Mouse (Mus musculus): Measurements from ENCODE around the gene Tdp2.
"Not testable (repeated sequence)": the region's sequence is repeated elsewhere in the genome, so short reads cannot be mapped to it uniquely, and the experiment has no call there.

The Tdp2 gene

GRCm38 (mm10) chr13:24824647-24825046 lies 6.8 kb upstream of the Tdp2 start:
- DNase-seq (ENCODE audit: low read depth, low spot score), result no peak

DNA sequence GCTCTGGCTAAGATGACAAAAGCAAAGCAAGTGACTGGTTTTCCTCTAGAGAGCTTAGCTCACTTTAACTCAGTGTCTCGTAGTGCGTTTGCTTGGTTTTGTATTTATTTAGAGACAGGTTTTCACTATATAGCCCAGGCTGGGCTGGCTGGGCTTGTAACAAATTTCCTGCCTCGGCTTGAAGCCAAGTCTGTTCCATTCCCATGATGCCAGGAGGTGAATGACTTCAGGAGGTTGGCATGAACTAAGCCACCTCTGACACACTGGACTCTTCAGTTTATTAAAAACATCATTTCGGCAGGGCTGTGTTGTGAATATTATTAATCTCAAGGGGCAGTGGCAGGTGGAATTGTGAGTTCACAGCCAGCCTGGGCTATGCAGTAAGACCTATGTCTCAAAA lies 5.9 kb upstream of the Tdp2 start:
- DNase-seq (ENCODE audit: low read depth, low spot score), result no peak

DNA sequence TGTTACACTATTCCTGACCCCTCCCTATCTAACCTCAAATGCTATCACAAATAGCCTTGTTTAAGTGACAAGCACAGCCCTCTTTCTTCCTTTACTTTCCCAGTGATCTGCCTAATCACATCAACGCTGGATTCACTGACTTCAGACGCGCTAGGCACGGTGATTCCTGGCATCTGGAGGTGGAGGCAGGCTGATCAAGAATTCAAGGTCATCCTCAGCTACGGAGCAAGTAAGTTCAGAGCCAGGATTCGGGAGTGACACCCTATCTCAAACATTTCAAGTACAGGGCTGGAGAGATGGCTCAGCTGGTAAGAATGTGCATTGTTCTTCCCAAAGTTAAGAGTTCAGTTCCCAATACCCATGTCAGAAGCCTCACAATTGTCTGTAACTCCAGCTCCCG lies 5.4 kb upstream of the Tdp2 start:
- no peak for DNase-seq (ENCODE audit: low read depth, low spot score)

DNA sequence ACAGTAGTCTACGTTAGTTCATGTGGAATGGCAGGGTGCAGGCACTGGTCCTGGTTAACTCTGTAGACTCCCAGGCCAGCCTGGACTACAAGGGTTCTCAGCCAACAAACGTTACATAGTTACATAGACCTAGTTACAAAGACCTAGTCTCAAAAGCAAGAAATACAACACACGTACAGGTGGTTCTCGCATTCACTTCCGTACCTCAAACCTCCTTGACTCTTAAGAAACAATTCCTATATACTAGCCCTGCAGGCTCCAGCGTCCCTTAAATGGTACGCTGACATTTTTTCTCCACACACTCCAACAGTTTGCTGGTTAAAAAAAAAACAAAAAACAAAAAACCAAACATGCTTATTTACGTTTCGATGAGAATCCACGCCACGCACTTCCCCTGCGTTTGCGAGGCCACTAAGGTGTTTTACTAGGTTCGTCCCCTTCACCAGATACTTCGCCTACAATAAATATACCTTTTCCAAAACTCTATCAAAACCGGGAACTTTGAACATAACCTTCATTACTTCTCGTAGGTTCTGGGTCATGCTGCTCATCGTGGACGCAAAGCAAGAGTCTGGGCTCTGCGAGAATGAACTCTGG lies 625 bp upstream of the Tdp2 start:
- peak; percentile 11 for DNase-seq (ENCODE audit: low read depth, low spot score)

- no peak for DNase-seq (ENCODE audit: low read depth, low spot score)
Measured at GRCm38 (mm10) chr13:24832131-24832810, 792 bp downstream of the Tdp2 start.

DNA sequence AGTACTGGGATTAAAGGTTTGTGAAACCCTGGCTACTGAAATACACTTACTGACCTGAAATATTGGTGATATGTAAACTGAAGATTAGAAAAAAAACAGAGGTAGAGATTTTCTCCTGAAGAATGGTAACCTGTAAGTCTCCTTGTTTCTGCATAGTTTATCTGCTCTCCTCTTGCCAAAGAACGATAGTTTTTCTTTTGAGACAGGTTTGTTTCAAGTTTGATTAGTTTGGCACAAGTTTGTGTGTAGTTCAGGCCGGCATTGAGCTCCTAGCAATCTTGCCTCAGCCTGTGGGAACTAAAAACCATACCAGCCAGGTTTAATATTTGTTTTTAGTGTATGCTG lies 1.3 kb downstream of the Tdp2 start:
- no peak for DNase-seq (ENCODE audit: low read depth, low spot score)

GRCm38 (mm10) chr13:24837765-24838164 lies 6.3 kb downstream of the Tdp2 start:
- not testable (repeated sequence) for DNase-seq (ENCODE audit: low read depth, low spot score)

DNA sequence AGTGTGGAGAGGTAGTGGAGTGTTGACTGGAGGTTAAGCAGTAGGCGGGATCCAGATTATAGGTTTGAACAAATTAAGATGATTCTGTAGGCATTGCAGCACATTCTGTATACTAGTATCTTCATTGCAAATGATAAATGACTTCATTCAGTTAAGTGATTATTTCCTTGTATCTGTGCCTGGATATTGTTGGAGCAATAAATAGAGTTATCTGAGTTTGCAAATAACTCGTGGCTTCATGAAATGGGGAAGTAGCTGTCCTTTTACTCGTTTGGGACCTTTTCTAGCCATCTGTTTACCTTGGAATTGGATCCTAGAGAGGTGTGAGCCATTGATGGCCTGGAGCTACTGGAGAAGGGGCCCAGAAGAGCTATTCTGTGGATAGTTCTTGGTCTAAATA lies 8.4 kb downstream of the Tdp2 start:
- DNase-seq (ENCODE audit: low read depth, low spot score), result no peak

- no peak for DNase-seq (ENCODE audit: low read depth, low spot score)
Measured at GRCm38 (mm10) chr13:24841702-24842101, 10.2 kb downstream of the Tdp2 start.

DNA sequence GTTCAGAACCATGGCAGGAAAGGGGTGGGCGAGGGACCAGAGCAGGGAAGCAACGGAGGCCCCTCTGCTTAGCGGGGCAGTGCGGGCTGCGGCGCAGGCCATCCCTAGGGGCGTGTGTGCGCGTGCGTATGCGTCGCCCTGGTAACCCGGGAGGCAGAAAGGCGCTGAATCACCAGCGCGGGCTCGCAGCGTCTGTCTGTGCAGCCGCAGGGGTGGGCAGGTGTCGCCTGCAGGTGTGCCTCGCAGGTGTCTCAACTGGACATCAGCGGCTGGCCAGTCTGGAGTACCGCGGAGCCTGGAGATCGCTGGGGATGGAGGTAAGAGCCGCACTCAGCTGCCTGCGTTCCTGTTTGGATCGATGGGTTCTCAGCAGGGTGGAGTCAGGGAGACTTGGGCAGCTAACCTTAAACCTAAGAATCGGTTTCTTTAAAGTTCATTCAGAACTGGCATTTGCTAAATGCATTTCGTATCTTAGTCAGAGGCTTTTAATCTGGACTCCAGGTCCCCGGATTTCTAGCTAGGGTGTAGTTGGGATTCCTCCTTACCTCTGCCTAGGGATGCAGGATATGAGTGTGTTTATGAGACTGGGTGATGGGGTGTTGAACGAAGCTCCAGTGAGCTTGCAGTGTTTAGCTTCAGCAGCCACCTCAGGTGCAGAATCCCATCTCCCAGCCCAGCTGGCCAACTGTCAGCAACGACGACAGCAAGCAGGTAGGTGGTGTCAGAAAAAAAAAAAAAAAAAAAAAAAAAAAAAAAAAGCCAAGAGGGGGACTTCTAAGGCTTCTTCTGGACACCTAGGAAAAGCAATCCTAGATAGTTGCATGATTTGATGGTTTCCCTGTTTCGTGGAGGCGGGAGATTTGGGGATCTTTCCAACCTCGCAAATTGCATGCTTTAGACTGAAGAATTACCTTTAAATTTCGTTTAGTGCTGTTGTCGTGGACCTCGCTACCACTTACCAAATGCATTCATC lies 13.8 kb downstream of the Tdp2 start, which contains the start of gene D130043K22Rik:
D130043K22Rik (plus strand) TSS at position 153 of the 973 bp plus-strand sequence.
- DNase-seq (ENCODE audit: low read depth, low spot score), result peak; percentile 69

DNA sequence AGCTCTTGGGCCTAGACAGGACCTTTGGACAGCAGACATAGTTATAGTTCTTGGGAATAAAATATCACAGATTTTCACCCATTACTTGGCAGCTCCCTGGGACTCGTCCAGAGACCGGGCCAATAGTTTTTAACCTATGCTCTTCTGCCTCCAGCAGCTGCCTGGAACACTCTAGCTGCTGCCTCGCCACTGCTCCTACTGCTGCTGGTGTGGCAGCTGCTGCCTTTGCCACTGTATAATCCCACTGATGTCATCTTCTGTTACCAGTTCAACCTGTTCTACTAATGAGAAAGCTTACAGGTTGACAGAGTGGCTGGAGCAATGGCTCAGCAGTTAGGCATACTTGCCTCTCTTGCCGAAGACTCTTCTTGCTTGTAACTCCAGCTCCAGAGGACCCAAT lies 17.8 kb downstream of the Tdp2 start:
- no peak for DNase-seq (ENCODE audit: low read depth, low spot score)

DNA sequence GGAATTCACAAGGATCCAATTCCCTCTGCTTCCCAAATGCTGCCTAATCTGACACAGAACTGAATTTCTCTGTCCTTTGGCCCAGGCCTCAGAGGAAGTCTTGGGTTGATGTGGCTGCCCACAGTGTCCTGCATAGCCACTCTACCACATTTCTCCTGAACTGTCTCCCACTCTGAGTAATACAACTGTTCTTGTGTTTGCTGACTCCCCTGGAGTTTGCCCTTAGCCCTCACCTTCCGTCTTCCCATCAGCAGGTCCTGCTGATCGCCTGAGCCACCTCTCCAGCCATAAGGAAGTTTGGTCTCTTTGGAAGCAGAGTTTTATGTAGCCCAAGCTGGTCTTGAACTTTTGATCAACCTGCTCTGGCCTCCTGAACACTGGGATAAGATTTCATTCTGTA lies 20.5 kb downstream of the Tdp2 start:
- DNase-seq (ENCODE audit: low read depth, low spot score), result no peak

- DNase-seq (ENCODE audit: low read depth, low spot score), result no peak
Measured at GRCm38 (mm10) chr13:24852570-24852969, 21.1 kb downstream of the Tdp2 start.

- no peak for DNase-seq (ENCODE audit: low read depth, low spot score)
Measured at GRCm38 (mm10) chr13:24859115-24859514, 27.6 kb downstream of the Tdp2 start.

- DNase-seq (ENCODE audit: low read depth, low spot score), result no peak
Measured at GRCm38 (mm10) chr13:24861084-24861483, 29.6 kb downstream of the Tdp2 start.

- no peak for DNase-seq (ENCODE audit: low read depth, low spot score)
Measured at GRCm38 (mm10) chr13:24862021-24862420, 30.5 kb downstream of the Tdp2 start.

- DNase-seq (ENCODE audit: low read depth, low spot score), result peak; percentile 20
Measured at GRCm38 (mm10) chr13:24862520-24862919, 31.0 kb downstream of the Tdp2 start.

GRCm38 (mm10) chr13:24866430-24867402 lies 35.2 kb downstream of the Tdp2 start:
- no peak for DNase-seq (ENCODE audit: low read depth, low spot score)

DNA sequence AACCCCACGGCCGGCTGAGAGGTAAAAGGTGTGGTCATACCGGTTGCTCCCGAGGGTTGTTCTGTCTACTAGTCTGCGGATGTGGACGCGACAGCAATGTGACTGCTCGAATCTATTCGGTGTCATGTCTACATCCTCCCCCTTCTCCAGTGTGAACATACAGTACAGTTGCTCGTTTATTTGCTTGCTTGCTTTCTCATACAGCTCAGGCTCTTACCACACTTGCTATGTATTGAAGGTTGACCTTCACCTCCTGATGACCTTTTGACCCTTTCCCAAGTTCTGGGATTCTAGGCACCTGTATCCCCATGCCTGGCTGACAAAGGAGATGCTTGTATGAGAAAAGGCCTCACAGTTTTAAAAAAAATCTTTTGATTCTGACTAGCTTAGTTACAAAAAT lies 36.3 kb downstream of the Tdp2 start:
- no peak for DNase-seq (ENCODE audit: low read depth, low spot score)

GRCm38 (mm10) chr13:24868233-24868632 lies 36.8 kb downstream of the Tdp2 start:
- DNase-seq (ENCODE audit: low read depth, low spot score), result no peak

DNA sequence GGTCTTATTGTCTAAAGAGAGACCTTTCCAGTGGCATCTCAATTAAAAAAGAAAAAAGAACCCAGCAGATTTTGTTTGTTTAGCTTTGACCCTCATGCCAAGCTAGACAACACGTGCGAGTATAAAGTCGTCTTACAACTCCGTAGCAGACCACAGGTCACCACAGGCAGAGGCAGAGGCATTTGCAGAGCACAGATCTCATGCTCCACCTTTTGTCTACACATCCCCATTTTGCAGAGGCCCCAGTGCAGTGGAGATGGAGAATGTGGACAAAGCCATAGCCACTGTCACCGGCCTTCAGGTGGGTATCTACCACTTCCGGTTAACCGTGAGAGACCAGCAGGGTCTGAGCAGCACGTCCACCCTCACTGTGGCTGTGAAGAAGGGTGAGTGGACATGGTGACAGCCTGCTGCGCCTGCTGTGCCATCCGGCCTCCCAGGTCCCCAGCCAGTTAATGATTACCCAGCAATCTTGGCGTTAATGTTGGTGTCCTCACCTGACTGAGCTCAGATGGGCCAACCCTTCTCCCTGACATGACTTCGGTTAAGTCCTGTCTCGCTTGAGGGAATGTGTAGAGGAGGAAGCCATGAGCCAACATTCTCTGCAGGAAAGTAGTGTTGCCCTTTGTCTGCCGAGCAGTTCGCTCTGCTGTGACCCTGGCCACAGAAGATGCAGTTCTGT lies 48.0 kb downstream of the Tdp2 start:
- DNase-seq (ENCODE audit: low read depth, low spot score), result no peak

Measured in mesoderm, embryonic 11.5 days (tissue).